Mouse (Mus musculus) thymus, adult 18-20 months (tissue): Measurements from ENCODE around the gene Gatm.

Source experiments
- DNase-seq, 2 experiments: peaks; one replicate each; pipeline ENCODE4 v3.0.0; 2022; ENCODE audit warnings: mixed read lengths in 2 of 2

Gatm gene

GRCm38 (mm10) chr2:122610746-122611653, at the start of gene Gatm:
Gene Gatm (minus strand): TSS chr2:122611303.
- no peak for DNase-seq

GRCm38 (mm10) chr2:122659825-122660224, 48.7 kb upstream of the Gatm start:
- DNase-seq: no peak

- DNase-seq: no peak
Observed at GRCm38 (mm10) chr2:122657707-122658524, 46.8 kb upstream of the Gatm start.

- no peak for DNase-seq
Observed at GRCm38 (mm10) chr2:122656767-122657166, 45.7 kb upstream of the Gatm start.

GRCm38 (mm10) chr2:122656052-122656451, 44.9 kb upstream of the Gatm start:
- DNase-seq: no peak

GRCm38 (mm10) chr2:122652096-122653084, 41.3 kb upstream of the Gatm start:
- DNase-seq: peak; percentile 76 to 87

- no peak for DNase-seq
Observed at GRCm38 (mm10) chr2:122638673-122639072, 27.6 kb upstream of the Gatm start.

GRCm38 (mm10) chr2:122638029-122638428, 26.9 kb upstream of the Gatm start:
- DNase-seq: no peak

- peak; percentile 45 to 55 for DNase-seq
Observed at GRCm38 (mm10) chr2:122637526-122637997, 26.5 kb upstream of the Gatm start.

- no peak for DNase-seq
Observed at GRCm38 (mm10) chr2:122636686-122637085, 25.6 kb upstream of the Gatm start, which contains the start of gene AA467197. Gene AA467197 (plus strand): TSS chr2:122636986.

- DNase-seq: no peak
Observed at GRCm38 (mm10) chr2:122631226-122631801, 20.2 kb upstream of the Gatm start.

GRCm38 (mm10) chr2:122630465-122631225, 19.5 kb upstream of the Gatm start:
- DNase-seq: peak; percentile 80 to 83

GRCm38 (mm10) chr2:122629871-122630270, 18.8 kb upstream of the Gatm start:
- DNase-seq: no peak

GRCm38 (mm10) chr2:122628976-122629375, 17.9 kb upstream of the Gatm start:
- peak in 1 of 2 experiments; percentile 38 for DNase-seq

- DNase-seq: no peak
Observed at GRCm38 (mm10) chr2:122625930-122626329, 14.8 kb upstream of the Gatm start.

- no peak for DNase-seq
Observed at GRCm38 (mm10) chr2:122621337-122622110, 10.4 kb upstream of the Gatm start.

- no peak for DNase-seq
Observed at GRCm38 (mm10) chr2:122618719-122619118, 7.6 kb upstream of the Gatm start.

GRCm38 (mm10) chr2:122617792-122618191, 6.7 kb upstream of the Gatm start:
- DNase-seq: no peak

GRCm38 (mm10) chr2:122616237-122616636, 5.1 kb upstream of the Gatm start:
- no peak for DNase-seq

GRCm38 (mm10) chr2:122611654-122611973, 511 bp upstream of the Gatm start:
- no peak for DNase-seq
